Mouse (Mus musculus): Measurements from ENCODE around the gene Prss33.

DNA sequence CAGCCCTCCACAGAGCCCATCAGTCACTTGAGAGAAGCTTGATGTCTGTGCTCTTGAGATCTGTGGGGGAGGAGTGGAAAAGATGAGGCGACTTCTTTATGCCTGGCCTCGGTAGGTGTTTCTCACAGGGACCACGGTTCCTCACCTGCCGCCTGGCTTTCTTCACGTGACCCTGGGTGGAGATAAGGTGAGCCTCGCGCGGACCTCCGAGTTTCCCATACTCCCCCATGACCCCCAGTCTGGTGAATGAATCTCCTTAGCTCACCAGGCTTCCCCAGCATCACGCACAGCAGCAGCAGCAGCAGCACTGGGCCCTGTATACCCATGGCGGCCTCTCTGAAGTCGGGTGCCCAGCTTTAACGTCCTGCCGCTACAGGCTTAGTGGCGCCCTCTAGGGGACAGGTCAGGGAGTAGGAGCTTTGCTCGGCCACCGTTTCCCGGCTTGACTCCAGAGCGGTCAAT lies 8.0 kb upstream of the Prss33 start, which contains the start of the genes Prss32 and Prss41:
- TF ChIP-seq POLR2A (IDR thresholded peaks at IDR 0.05; ENCODE audit: control insufficient read depth, extremely low read depth, insufficient read depth, low read length, poor library complexity) (no peak), CTCF (IDR thresholded peaks at IDR 0.05; ENCODE audit: borderline replicate concordance, control insufficient read depth, extremely low read depth, insufficient read depth, low read length, poor library complexity) (peak; percentile 86)
